Mouse (Mus musculus): ENCODE results near the gene Myo1d.
A peak's percentile ranks its signal among the peaks of the same experiment; 100 is the strongest.

The Myo1d gene

GRCm38 (mm10) chr11:80546233-80546632 lies 233.6 kb downstream of the Myo1d start:
- no peak for DNase-seq (ENCODE audit: low spot score)

GRCm38 (mm10) chr11:80539056-80539455 lies 240.8 kb downstream of the Myo1d start:
- no peak for DNase-seq (ENCODE audit: low spot score)

GRCm38 (mm10) chr11:80532966-80533365 lies 246.9 kb downstream of the Myo1d start:
- no peak for DNase-seq (ENCODE audit: low spot score)

- DNase-seq (ENCODE audit: low spot score) = no peak
These were observed 250.7 kb downstream of the Myo1d start for GRCm38 (mm10) chr11:80529149-80529548.

DNA sequence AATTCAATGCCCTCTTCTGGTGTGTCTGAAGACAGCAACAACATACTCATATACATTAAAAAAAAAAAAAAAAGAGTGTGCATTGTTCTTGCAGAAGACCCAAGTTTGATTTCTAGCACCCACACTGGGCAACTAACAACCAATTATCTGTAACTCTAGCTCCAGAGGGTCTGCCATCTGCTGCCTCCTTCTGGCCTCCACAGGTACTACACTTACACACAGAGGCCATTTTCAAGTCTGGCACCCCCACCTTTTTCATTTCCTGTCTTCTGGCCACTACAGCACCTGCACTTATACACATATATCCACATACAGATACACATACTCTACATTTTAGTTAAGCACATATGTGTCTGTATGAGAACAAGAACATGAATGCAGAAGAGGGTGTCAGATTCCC lies 252.1 kb downstream of the Myo1d start:
- no peak for DNase-seq (ENCODE audit: low spot score)

- no peak for DNase-seq (ENCODE audit: low spot score)
These were observed 255.6 kb downstream of the Myo1d start for GRCm38 (mm10) chr11:80524213-80524612.

DNA sequence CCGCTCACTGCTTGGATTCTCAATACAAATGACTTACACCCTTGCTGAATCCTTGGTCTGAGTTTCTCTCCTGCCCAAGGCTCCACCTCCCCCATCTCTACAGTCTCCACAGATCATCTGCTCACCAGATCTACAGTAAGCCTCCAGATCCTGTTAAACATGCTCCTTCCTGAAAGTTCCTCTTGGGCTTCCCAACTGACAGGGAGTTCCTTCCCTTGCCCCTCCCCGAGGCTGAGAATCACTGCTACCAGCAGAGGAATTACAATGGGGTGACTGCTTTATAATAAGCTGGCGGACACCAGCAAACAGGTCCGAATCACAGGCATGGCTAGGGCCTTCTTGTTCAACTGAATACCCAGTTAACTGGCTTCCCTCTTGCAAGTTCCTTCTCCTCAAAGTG lies 256.4 kb downstream of the Myo1d start:
- no peak for DNase-seq (ENCODE audit: low spot score)

GRCm38 (mm10) chr11:80522852-80523251 lies 257.0 kb downstream of the Myo1d start:
- DNase-seq (ENCODE audit: low spot score) = no peak

GRCm38 (mm10) chr11:80521148-80521547 lies 258.7 kb downstream of the Myo1d start:
- DNase-seq (ENCODE audit: low spot score) = no peak

DNA sequence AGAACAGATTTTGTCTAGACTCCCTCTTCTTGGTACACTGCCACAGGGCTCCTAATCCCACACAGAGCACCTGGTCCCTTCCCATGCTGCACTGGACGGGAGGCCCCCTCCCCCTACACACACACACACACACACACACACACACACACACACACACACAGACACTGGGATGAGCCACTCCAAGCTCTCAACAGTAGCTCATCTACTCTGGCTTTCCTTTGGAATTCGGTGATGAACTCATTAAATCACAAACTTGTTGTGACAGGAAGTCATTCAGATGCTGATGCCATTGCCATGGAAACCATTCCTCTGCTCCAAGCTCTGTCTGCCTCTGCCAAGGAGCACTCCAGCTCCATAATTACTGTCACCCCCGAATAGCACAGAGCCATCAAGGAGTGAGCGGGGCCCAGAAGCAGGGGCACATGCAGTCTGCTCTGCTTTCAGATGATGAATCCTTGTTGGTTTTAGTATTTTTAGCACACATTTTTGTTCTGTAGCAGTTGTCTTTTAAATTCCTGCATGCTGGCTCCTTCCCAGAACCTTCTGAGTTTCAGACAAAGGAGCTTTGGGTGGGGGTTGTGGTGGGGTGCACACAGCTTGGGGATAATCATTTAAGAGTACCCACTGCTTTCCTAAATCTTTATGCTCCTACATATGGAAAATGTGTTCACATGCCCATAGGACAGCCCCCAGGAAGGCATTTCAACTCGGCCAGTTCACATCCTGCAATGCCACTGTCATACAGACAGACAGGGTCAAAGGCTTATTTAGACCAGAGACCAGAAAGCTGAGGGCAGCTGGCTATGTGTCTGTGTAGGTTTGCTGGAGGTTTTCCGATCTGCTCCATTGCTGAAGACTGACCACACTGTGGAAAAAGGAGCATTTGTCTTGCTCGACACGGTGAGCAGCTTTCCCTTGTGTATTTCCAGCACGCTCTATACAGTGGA lies 261.1 kb downstream of the Myo1d start:
- DNase-seq (ENCODE audit: low spot score) = no peak

- no peak for DNase-seq (ENCODE audit: low spot score)
These were observed 263.9 kb downstream of the Myo1d start for GRCm38 (mm10) chr11:80515895-80516294.

DNA sequence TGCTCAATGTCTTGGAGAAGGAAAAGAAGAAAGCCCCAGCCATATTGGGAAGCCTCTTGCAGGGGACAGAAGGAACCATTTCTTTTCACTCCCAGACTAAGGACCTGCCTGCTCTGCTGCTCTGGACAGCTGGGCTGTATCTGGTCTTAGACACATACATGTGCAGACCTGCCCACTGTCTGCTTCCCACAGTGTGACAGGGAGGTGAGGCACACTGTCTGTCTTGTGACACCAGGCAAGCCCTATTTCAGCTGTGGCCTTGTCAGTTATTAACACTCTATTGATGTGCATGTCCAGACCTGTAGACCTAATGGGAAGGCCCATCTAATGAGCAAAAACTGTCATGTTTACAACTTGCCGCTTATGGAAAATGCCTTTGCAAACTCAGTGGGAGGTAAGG lies 264.5 kb downstream of the Myo1d start:
- DNase-seq (ENCODE audit: low spot score) = no peak

- DNase-seq (ENCODE audit: low spot score) = no peak
These were observed 266.0 kb downstream of the Myo1d start for GRCm38 (mm10) chr11:80513796-80514195.

DNA sequence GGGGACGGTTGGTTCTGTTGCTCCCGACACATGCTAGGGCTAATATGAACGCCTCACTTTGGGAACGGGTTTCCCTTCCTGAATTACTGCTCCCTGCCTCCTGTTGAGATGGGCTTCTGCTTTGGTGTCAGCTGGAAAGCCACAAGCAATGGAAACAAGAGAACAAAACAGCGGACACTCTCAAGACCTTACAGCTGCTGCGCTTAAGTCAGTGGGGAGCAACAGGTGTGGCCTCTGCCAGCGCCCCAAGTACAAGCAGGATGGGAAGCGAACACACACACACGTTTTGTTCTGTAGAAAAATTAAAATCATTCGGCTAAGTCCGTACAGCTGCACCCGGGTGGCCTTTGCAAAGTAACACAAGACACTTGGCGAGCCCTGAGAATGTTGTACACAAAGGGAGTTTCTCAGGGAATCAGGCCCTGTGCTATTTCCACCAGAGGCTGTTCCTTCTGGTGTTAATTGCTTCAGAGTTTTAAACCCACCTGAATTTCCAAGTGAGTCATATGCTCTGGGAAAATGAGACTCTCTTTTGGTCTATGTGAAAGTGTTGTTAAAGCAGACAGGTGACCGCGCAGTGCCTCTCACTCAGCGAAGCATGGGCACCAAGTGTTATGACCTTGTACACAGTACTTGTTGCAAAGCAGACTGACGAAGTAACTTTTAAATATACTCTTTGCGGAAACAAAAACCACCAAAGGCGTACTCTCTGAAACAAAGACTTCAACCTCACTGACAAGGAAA lies 267.3 kb downstream of the Myo1d start:
- DNase-seq (ENCODE audit: low spot score) = no peak

GRCm38 (mm10) chr11:80510124-80510523 lies 269.7 kb downstream of the Myo1d start:
- DNase-seq (ENCODE audit: low spot score) = no peak

DNA sequence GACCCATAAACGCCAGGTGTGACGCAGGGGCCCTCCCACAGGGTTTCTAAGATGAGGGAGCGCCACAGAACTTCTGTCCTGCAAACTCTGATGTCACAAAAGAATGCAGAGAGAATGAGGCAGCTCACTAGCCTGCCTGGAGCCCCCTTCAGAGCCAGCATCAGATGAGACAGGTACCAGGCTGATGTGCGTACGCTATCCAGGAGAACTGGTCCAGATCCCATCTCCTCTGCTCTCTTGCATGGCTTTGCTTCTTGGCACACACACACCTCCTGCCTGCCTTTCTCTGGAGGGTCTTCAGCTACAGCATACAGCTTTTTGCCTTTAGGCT lies 270.7 kb downstream of the Myo1d start:
- no peak for DNase-seq (ENCODE audit: low spot score)

DNA sequence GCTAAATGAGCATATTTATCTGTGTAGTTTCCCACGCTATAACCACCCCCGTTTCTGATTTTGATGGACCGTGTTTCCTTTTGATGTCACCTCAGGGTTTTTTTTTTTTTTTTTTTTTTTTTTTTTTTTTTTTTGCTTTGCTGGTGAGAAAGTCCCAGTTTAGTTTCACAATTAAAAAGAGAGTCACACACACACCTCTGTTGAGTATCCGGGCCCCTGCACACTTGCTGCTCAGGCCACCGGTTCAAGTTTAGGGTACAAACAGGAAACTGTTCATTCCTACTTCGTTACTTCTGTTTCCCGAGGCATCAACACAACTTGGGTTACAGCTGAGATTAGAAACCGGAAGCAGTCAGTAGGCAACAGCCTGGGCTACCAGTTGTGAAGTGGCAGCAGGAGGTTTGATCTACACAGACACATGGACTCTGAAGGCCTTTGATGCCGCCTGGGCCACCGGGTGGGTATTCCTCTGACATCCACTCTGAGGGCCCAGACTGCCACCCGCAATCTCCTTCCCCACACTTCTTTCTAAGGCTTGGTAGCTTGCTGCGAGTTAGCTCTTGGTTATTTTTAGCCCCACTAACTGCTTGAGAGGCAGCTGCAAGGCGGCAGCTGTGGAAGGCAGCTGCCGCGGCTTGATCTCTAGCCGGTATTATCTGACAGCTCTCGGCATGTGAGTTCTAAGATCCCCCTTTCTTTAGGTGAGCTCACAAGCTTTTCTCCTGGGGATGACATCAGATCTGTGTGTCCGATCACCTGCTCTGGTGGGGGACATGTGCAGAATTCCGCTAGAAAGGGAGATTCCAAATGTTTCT lies 271.3 kb downstream of the Myo1d start:
- DNase-seq (ENCODE audit: low spot score) = peak; percentile 49

DNA sequence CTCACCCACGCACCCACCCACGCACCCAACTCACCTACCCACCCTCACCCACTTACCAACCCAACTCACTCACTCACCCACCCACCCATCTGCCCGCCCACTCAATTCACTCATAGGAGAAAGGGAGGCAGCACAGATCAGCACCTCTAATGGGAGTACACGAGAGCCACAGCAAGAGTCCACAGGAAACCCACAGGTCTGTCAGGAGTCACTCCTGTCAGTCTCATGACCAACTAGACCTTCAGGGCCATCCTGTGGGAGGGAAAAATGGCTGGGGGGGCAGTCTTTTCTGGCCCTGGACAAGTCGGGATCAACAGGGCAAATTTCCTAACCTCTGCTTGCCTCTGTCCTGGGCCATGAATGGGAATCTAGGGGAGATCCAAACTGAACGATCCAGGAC lies 272.0 kb downstream of the Myo1d start:
- DNase-seq (ENCODE audit: low spot score) = no peak

DNA sequence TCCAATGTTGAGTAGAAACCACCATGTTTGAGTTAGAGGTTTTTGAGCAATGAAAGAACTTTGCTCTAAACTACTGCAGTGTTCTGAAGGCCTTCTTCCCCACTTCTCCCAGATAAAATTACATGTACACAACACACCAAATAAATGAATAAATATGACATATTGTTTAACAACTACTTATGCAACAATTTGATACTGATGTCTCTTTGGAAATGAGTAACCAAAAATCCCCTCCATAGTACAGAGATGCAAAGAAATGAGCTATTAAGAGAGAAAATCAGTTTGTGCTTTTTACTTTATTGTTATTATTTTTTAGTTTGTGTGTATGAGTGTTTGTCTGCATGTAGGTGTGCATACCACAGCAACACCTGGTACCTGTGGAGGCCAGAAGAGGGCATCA lies 273.3 kb downstream of the Myo1d start:
- no peak for DNase-seq (ENCODE audit: low spot score)

- DNase-seq (ENCODE audit: low spot score) = no peak
These were observed 274.2 kb downstream of the Myo1d start for GRCm38 (mm10) chr11:80505581-80505980.

DNA sequence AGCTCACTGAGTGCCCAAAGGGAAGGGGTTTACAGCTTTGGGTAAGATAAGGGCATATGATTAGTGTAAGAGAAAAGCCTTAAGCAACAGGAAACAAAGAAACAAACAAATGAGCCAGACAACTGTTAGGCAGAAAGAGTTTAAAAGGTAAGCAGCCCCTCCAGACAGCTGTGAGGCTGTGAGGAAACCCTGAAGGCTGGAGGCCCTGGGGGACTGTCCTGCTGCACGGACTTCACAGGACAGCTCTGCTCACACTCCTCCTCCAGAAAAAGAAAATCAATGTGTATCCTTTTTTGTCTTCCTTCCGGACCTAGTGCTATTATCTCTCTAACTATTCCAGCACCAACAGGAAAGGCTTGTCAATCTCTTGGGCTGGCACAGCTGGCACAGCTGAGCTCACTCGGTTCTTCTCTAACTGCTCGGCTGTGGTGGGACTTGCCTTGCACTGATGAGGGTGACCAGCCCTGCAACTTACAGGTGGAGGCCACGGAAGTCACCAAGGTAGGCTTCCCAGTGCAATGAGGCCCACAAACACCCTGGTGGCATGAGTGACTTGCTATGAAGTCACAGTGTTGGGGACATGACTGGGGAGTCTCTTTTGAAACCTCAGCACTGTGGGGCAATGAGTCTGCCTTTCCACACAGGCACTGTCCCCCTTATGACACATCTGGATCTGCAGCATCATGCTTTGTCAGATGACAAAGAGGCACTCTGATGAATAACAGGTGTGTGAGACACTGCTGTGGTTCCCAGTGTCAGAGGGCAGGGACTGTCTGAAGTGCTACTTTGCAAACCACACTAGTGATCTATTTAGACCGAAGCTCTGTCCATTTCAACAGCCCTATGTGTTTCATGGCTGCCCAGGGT lies 275.1 kb downstream of the Myo1d start:
- DNase-seq (ENCODE audit: low spot score) = no peak

All from spleen, adult 12 weeks (tissue).